Mouse (Mus musculus) kidney, embryonic 15.5 days (tissue): Measurements from ENCODE around the gene Gm43738. TPM values are rescaled to one million over a fixed set of nuclear protein-coding genes. Genes with fewer than 3 reads are reported as not detected.

Experiments
- ATAC-seq: fragments of 200-750 bp; cut with Nextera tagmentation; replicated peaks from 2 replicates; pipeline ENCODE4 v1.8.0; 2017; ENCODE audit warnings: moderate TSS enrichment; ENCODE audit not compliant: low FRiP score
- H3K27ac ChIP-seq: fragments of 300-500 bp; sonication (generic); 2 replicates; pipeline ENCODE4 v1.5.1; 2015; ENCODE audit warnings: mild to moderate bottlenecking, inconsistent platforms
- H3K27me3 ChIP-seq: fragments of 300-500 bp; sonication (generic); 2 replicates; pipeline ENCODE4 v1.6.1; 2015; ENCODE audit warnings: inconsistent platforms
- H3K36me3 ChIP-seq: fragments of 300-500 bp; sonication (generic); 2 replicates; pipeline ENCODE4 v1.6.1; 2015; ENCODE audit warnings: inconsistent platforms
- H3K4me1 ChIP-seq: fragments of 300-500 bp; sonication (generic); 2 replicates; pipeline ENCODE4 v1.6.1; 2015; ENCODE audit warnings: inconsistent platforms
- H3K4me2 ChIP-seq: fragments of 300-500 bp; sonication (generic); 2 replicates; pipeline ENCODE4 v1.6.1; 2015; ENCODE audit warnings: moderate library complexity, mild to moderate bottlenecking, inconsistent platforms
- H3K4me3 ChIP-seq: fragments of 300-500 bp; sonication (generic); replicated peaks from 2 replicates; pipeline ENCODE4 v1.5.1; 2015; ENCODE audit warnings: mild to moderate bottlenecking, inconsistent platforms
- H3K9ac ChIP-seq: fragments of 300-500 bp; sonication (generic); 2 replicates; pipeline ENCODE4 v1.6.1; 2015; ENCODE audit warnings: mild to moderate bottlenecking, inconsistent platforms
- H3K9me3 ChIP-seq: fragments of 300-500 bp; sonication (generic); replicated peaks from 2 replicates; pipeline ENCODE4 v1.6.1; 2016; ENCODE audit warnings: inconsistent platforms
- WGBS: fragments of 180-500 bp; shearing (Covaris S2); methylation state at CpG from one replicate; pipeline ENCODE4 v1.1.7; 2015; ENCODE audit warnings: mixed read lengths; 5-methylcytosine and 5-hydroxymethylcytosine counted together
- polyA plus RNA-seq: library from polyadenylated mRNA; unstranded; fragments of >200 nt; fragmentation: Nextera tagmentation; extraction: Ambion mirVana; gene quantifications from 2 replicates; pipeline ENCODE4 v1.2.1, GENCODE M21; 2015

Gm43738 gene
- polyA plus RNA-seq, 1 experiment from 2014 or later = not detected

- under 1% methylated on average over 26 of the region's 26 CpGs for WGBS
- peak; percentile 99 for ATAC-seq
- peak within 1 kb of the TSS; percentile 84 for H3K4me2 ChIP-seq
- no peaks in the 10 kb centered on the region for H3K27me3 ChIP-seq
- peaks cover 32% of the 10 kb centered on the region for H3K4me1 ChIP-seq
- H3K4me3 ChIP-seq = peak within 1 kb of the TSS; percentile 76
- H3K9ac ChIP-seq = peak within 1 kb of the TSS; percentile 64
- peaks cover 30% of the 10 kb centered on the region for H3K36me3 ChIP-seq
- peak within 1 kb of the TSS; percentile 70 for H3K27ac ChIP-seq
- no peaks in the 10 kb centered on the region for H3K9me3 ChIP-seq
Observed at GRCm38 (mm10) chr3:89101812-89102494, 1.1 kb upstream of the Gm43738 start, which contains the start of gene Fdps. Gene Fdps (minus strand): TSS chr3:89101959.

GRCm38 (mm10) chr3:89101459-89101811, 536 bp upstream of the Gm43738 start:
- H3K36me3 ChIP-seq = peaks cover 35% of the 10 kb centered on the region
- no peaks in the 10 kb centered on the region for H3K9me3 ChIP-seq
- peak overlapping the region; percentile 64 for H3K9ac ChIP-seq
- ATAC-seq = peak; percentile 27
- peak overlapping the region; percentile 84 for H3K4me2 ChIP-seq
- H3K27me3 ChIP-seq = no peaks in the 10 kb centered on the region
- H3K4me3 ChIP-seq = peak overlapping the region; percentile 76
- WGBS = under 1% methylated on average over 19 of the region's 19 CpGs
- peaks cover 32% of the 10 kb centered on the region for H3K4me1 ChIP-seq
- peak overlapping the region; percentile 59 for H3K27ac ChIP-seq

- H3K4me1 ChIP-seq = peaks cover 46% of the 10 kb centered on the region
- H3K27me3 ChIP-seq = peaks cover 20% of the 10 kb centered on the region
- H3K4me3 ChIP-seq = no peak overlapping the region
- 77% methylated on average over 10 of the region's 10 CpGs for WGBS
- H3K36me3 ChIP-seq = peaks cover 51% of the 10 kb centered on the region
- H3K27ac ChIP-seq = 0 out of 2 replicates have a peak overlapping the region, but pooled peaks have one; percentile 2
- ATAC-seq = no peak
- no peaks in the 10 kb centered on the region for H3K9me3 ChIP-seq
- peak overlapping the region; percentile 100 for H3K4me2 ChIP-seq
- H3K9ac ChIP-seq = no peak overlapping the region
Observed at GRCm38 (mm10) chr3:89094021-89094420, 6.9 kb downstream of the Gm43738 start.

- 2% methylated on average over 18 of the region's 18 CpGs for WGBS
- no peaks in the 10 kb centered on the region for H3K9me3 ChIP-seq
- no peak; the same call in 1 of the 2 replicates for ATAC-seq
Observed at GRCm38 (mm10) chr3:89093175-89093574, 7.7 kb downstream of the Gm43738 start, which contains the start of gene Rusc1. Gene Rusc1 (minus strand): TSS chr3:89093311.

GRCm38 (mm10) chr3:89092509-89093090, 8.3 kb downstream of the Gm43738 start:
- Histone ChIP-seq H3K27me3 (peaks cover 20% of the 10 kb centered on the region), H3K27ac (no peak overlapping the region), H3K4me3 (peak overlapping the region; percentile 69), H3K9ac (peak overlapping the region; percentile 11), H3K4me1 (peaks cover 58% of the 10 kb centered on the region), H3K9me3 (no peaks in the 10 kb centered on the region), H3K36me3 (peaks cover 37% of the 10 kb centered on the region), H3K4me2 (peak overlapping the region; percentile 100)
- ATAC-seq = no peak
- 20% methylated on average over 11 of the region's 11 CpGs for WGBS

More at GRCm38 (mm10) chr3:89093175-89093574, 7.7 kb downstream of the Gm43738 start, which contains the start of gene Rusc1:
- H3K4me2 ChIP-seq = peak within 1 kb of the TSS; percentile 100
- peak within 1 kb of the TSS; percentile 69 for H3K4me3 ChIP-seq
- H3K9ac ChIP-seq = peak within 1 kb of the TSS; percentile 11
- H3K4me1 ChIP-seq = peaks cover 52% of the 10 kb centered on the region
- H3K36me3 ChIP-seq = peaks cover 42% of the 10 kb centered on the region
- H3K27ac ChIP-seq = 0 out of 2 replicates have a peak within 1 kb of the TSS, but pooled peaks have one; percentile 2
- peaks cover 20% of the 10 kb centered on the region for H3K27me3 ChIP-seq

GRCm38 (mm10) chr3:89091811-89092508, 8.9 kb downstream of the Gm43738 start:
- Histone ChIP-seq H3K27ac (no peak overlapping the region), H3K4me2 (peak overlapping the region; percentile 100), H3K27me3 (peaks cover 20% of the 10 kb centered on the region), H3K4me1 (peaks cover 61% of the 10 kb centered on the region), H3K4me3 (peak overlapping the region; percentile 69), H3K9ac (peak overlapping the region; percentile 68; the same call in 1 of the 2 replicates), H3K9me3 (no peaks in the 10 kb centered on the region), H3K36me3 (peaks cover 31% of the 10 kb centered on the region)
- 8% methylated on average over 20 of the region's 20 CpGs for WGBS
- ATAC-seq = no peak

- Histone ChIP-seq H3K4me2 (peak overlapping the region; percentile 100), H3K4me3 (peak overlapping the region; percentile 69), H3K9me3 (no peaks in the 10 kb centered on the region), H3K36me3 (peaks cover 27% of the 10 kb centered on the region), H3K27me3 (peaks cover 20% of the 10 kb centered on the region), H3K9ac (peak overlapping the region; percentile 68), H3K27ac (peak overlapping the region; percentile 90), H3K4me1 (peaks cover 61% of the 10 kb centered on the region)
- WGBS = under 1% methylated on average over 70 of the region's 74 CpGs
- ATAC-seq = peak; percentile 73
Observed at GRCm38 (mm10) chr3:89090694-89091655, 9.9 kb downstream of the Gm43738 start.

- ATAC-seq = peak; percentile 77
- Histone ChIP-seq H3K4me2 (peak overlapping the region; percentile 100), H3K36me3 (peaks cover 21% of the 10 kb centered on the region), H3K9ac (peak overlapping the region; percentile 68), H3K4me1 (peaks cover 61% of the 10 kb centered on the region), H3K4me3 (peak overlapping the region; percentile 69), H3K27ac (peak overlapping the region; percentile 90), H3K27me3 (peaks cover 20% of the 10 kb centered on the region), H3K9me3 (no peaks in the 10 kb centered on the region)
- WGBS = under 1% methylated on average over 40 of the region's 40 CpGs
Observed at GRCm38 (mm10) chr3:89089882-89090591, 10.9 kb downstream of the Gm43738 start.

- Histone ChIP-seq H3K9ac (peak overlapping the region; percentile 68), H3K9me3 (no peaks in the 10 kb centered on the region), H3K27ac (no peak overlapping the region), H3K4me2 (peak overlapping the region; percentile 100), H3K27me3 (peaks cover 20% of the 10 kb centered on the region), H3K4me1 (peaks cover 58% of the 10 kb centered on the region), H3K4me3 (peak overlapping the region; percentile 69), H3K36me3 (peaks cover 14% of the 10 kb centered on the region; the same call in 1 of the 2 replicates)
- no peak for ATAC-seq
- 42% methylated on average over 14 of the region's 14 CpGs for WGBS
Observed at GRCm38 (mm10) chr3:89088974-89089373, 11.9 kb downstream of the Gm43738 start.

GRCm38 (mm10) chr3:89087338-89088110, 13.4 kb downstream of the Gm43738 start:
- H3K27ac ChIP-seq = peak overlapping the region; percentile 70
- H3K4me1 ChIP-seq = peaks cover 50% of the 10 kb centered on the region
- H3K36me3 ChIP-seq = peaks cover 16% of the 10 kb centered on the region; the same call in 1 of the 2 replicates
- 0 out of 2 replicates have a peak overlapping the region, but pooled peaks have one; percentile 21 for H3K9ac ChIP-seq
- no peaks in the 10 kb centered on the region for H3K9me3 ChIP-seq
- no peak for ATAC-seq
- peak overlapping the region; percentile 100 for H3K4me2 ChIP-seq
- peaks cover 14% of the 10 kb centered on the region for H3K27me3 ChIP-seq
- WGBS = 30% methylated on average over 21 of the region's 21 CpGs
- H3K4me3 ChIP-seq = peak overlapping the region; percentile 22
